Mouse (Mus musculus): ENCODE data around the gene Cand2. TPM values are rescaled to one million over a fixed set of nuclear protein-coding genes. Genes with fewer than 3 reads are reported as not detected.

The Cand2 gene
- total RNA-seq (2014; rRNA removed; ENCODE audit: low replicate concordance) (50.9 and 56.5 TPM in 2 replicates), polyA plus RNA-seq (2015; fragmentation: Nextera tagmentation; extraction: Ambion mirVana) (29.2 and 30.0 TPM in 2 replicates)

GRCm38 (mm10) chr6:115774501-115774921, at the start of gene Cand2:
Cand2 (plus strand) TSS chr6:115774538.
- Histone ChIP-seq H3K9me3 (replicated peaks; ENCODE audit: control insufficient read depth, low read length) (no peaks in the 10 kb centered on the region), H3K9ac (replicated peaks; ENCODE audit: low read depth, low read length) (peak within 1 kb of the TSS; percentile 78), H3K36me3 (replicated peaks; ENCODE audit: control insufficient read depth, insufficient read depth, low read length) (peaks cover 10% of the 10 kb centered on the region; the same call in 1 of the 2 replicates), H3K27ac (ENCODE audit: low read depth) (peak within 1 kb of the TSS; percentile 91), H3K4me2 (ENCODE audit: low read depth, low read length) (peak within 1 kb of the TSS; percentile 76), H3K4me1 (ENCODE audit: control insufficient read depth, insufficient read depth) (peaks cover 17% of the 10 kb centered on the region), H3K4me3 (ENCODE audit: low read depth, low read length) (peak within 1 kb of the TSS; percentile 95), H3K27me3 (ENCODE audit: control insufficient read depth, insufficient read depth, low read length) (no peaks in the 10 kb centered on the region)
- ATAC-seq (ENCODE audit: insufficient read depth, low read depth), result peak; percentile 39; the same call in 1 of the 2 replicates
- 0% methylated on average over 16 of the region's 28 CpGs for WGBS
- TF ChIP-seq EP300 (IDR thresholded peaks at IDR 0.05; ENCODE audit: low read depth), result no peak
- TF ChIP-seq CTCF (IDR thresholded peaks at IDR 0.05; ENCODE audit: low read depth), result no peak
- peak; percentile 43 for DNase-seq (ENCODE audit: low spot score)

DNA sequence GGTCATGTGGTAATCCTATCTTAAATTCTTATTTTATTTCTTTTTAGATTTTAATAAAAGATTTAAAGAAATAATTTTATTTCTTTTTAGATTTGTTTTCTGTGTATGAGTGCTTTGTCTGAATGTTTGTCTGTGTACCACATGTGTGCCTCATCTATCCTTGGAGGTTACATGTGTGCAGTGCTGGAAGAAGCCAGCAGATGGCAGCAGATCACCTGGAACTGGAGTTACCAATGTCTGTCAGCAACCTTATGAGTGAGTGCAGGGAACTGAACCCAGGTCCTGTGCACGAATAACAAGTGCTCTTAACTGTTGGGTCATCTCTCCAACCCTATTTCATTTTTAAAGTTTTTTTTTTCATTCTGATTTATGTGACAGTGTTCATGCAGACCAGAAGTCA, 47.2 kb upstream of the Cand2 start:
- Histone ChIP-seq H3K36me3 (replicated peaks; ENCODE audit: control insufficient read depth, insufficient read depth, low read length) (no peaks in the 10 kb centered on the region), H3K27ac (ENCODE audit: low read depth) (no peak overlapping the region), H3K4me3 (ENCODE audit: low read depth, low read length) (no peak overlapping the region), H3K9me3 (replicated peaks; ENCODE audit: control insufficient read depth, low read length) (no peaks in the 10 kb centered on the region; the same call in 1 of the 2 replicates), H3K4me1 (ENCODE audit: control insufficient read depth, insufficient read depth) (peaks cover 5% of the 10 kb centered on the region; the same call in 1 of the 2 replicates), H3K4me2 (ENCODE audit: low read depth, low read length) (no peak overlapping the region), H3K9ac (replicated peaks; ENCODE audit: low read depth, low read length) (no peak overlapping the region), H3K27me3 (ENCODE audit: control insufficient read depth, insufficient read depth, low read length) (no peaks in the 10 kb centered on the region)
- DNase-seq (ENCODE audit: low spot score) (peak; percentile 24), ATAC-seq (ENCODE audit: insufficient read depth, low read depth) (no peak)
- WGBS, result 78% methylated on average over 1 of the region's 1 CpGs
- no peak for TF ChIP-seq EP300 (IDR thresholded peaks at IDR 0.05; ENCODE audit: low read depth)
- TF ChIP-seq CTCF (IDR thresholded peaks at IDR 0.05; ENCODE audit: low read depth), result peak; percentile 68

GRCm38 (mm10) chr6:115727570-115727969, 46.8 kb upstream of the Cand2 start:
- ATAC-seq (ENCODE audit: insufficient read depth, low read depth) (no peak), DNase-seq (ENCODE audit: low spot score) (no peak)
- Histone ChIP-seq H3K4me3 (ENCODE audit: low read depth, low read length) (no peak overlapping the region), H3K9me3 (replicated peaks; ENCODE audit: control insufficient read depth, low read length) (no peaks in the 10 kb centered on the region; the same call in 1 of the 2 replicates), H3K27ac (ENCODE audit: low read depth) (no peak overlapping the region), H3K9ac (replicated peaks; ENCODE audit: low read depth, low read length) (no peak overlapping the region), H3K4me1 (ENCODE audit: control insufficient read depth, insufficient read depth) (peaks cover 4% of the 10 kb centered on the region; the same call in 1 of the 2 replicates), H3K4me2 (ENCODE audit: low read depth, low read length) (no peak overlapping the region), H3K36me3 (replicated peaks; ENCODE audit: control insufficient read depth, insufficient read depth, low read length) (no peaks in the 10 kb centered on the region), H3K27me3 (ENCODE audit: control insufficient read depth, insufficient read depth, low read length) (no peaks in the 10 kb centered on the region)
- 55% methylated on average over 2 of the region's 2 CpGs for WGBS
- no peak for TF ChIP-seq EP300 (IDR thresholded peaks at IDR 0.05; ENCODE audit: low read depth)
- no peak for TF ChIP-seq CTCF (IDR thresholded peaks at IDR 0.05; ENCODE audit: low read depth)

DNA sequence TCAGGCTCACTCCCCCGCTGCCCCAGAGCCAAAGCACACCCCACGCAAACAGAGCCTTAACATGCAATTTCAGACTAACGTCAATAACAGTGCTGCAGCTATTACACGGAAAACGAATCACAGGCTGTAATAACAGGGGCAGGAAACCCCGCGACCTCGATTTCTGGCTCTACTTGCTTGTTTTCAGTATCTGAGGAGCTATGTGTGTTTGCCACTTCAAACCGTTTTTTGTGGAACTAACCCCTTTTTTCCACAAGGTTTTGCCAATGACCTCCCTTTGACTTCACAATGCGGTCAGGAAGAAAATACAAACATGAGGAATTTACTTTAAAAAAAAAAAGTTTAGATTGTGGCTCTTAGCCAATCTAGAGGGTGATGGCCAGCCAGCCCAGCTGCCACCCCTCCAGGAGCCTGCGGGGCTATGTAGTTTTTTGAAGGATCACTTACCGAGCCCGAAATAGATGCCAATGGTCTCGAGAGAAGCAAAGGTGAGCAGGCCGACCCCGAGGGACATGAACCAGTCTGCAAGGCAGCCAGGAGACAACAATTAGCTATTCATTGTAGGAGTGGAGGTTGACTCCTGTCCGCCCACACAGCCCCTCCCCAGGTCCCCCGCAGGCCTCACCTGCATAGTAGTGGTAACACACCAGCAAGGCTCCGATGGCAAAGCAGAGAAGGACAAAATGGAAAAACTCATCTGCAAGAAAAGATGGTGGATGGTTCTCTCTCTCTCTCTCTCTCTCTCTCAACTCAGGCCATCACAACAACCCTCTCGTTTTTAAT, 43.6 kb upstream of the Cand2 start:
- WGBS, result 55% methylated on average over 20 of the region's 20 CpGs

GRCm38 (mm10) chr6:115732341-115732928, 41.9 kb upstream of the Cand2 start:
- Histone ChIP-seq H3K4me1 (ENCODE audit: control insufficient read depth, insufficient read depth) (no peaks in the 10 kb centered on the region), H3K27ac (ENCODE audit: low read depth) (no peak overlapping the region), H3K4me2 (ENCODE audit: low read depth, low read length) (no peak overlapping the region), H3K9me3 (replicated peaks; ENCODE audit: control insufficient read depth, low read length) (no peaks in the 10 kb centered on the region; the same call in 1 of the 2 replicates), H3K9ac (replicated peaks; ENCODE audit: low read depth, low read length) (no peak overlapping the region), H3K36me3 (replicated peaks; ENCODE audit: control insufficient read depth, insufficient read depth, low read length) (no peaks in the 10 kb centered on the region), H3K4me3 (ENCODE audit: low read depth, low read length) (no peak overlapping the region), H3K27me3 (ENCODE audit: control insufficient read depth, insufficient read depth, low read length) (no peaks in the 10 kb centered on the region)
- DNase-seq (ENCODE audit: low spot score) (no peak), ATAC-seq (ENCODE audit: insufficient read depth, low read depth) (no peak)
- TF ChIP-seq EP300 (IDR thresholded peaks at IDR 0.05; ENCODE audit: low read depth), result no peak
- no peak for TF ChIP-seq CTCF (IDR thresholded peaks at IDR 0.05; ENCODE audit: low read depth)
- 79% methylated on average over 22 of the region's 22 CpGs for WGBS

More for the DNA sequence above, 43.6 kb upstream of the Cand2 start:
- H3K4me2 ChIP-seq (ENCODE audit: low read depth, low read length), result peak overlapping the region; percentile 31; the same call in 1 of the 2 replicates
- ATAC-seq (ENCODE audit: insufficient read depth, low read depth), result peak; percentile 24; the same call in 1 of the 2 replicates
- H3K9me3 ChIP-seq (replicated peaks; ENCODE audit: control insufficient read depth, low read length), result no peaks in the 10 kb centered on the region; the same call in 1 of the 2 replicates
- no peaks in the 10 kb centered on the region for H3K4me1 ChIP-seq (ENCODE audit: control insufficient read depth, insufficient read depth)
- H3K9ac ChIP-seq (replicated peaks; ENCODE audit: low read depth, low read length), result no peak overlapping the region
- DNase-seq (ENCODE audit: low spot score), result no peak
- H3K4me3 ChIP-seq (ENCODE audit: low read depth, low read length), result no peak overlapping the region
- no peaks in the 10 kb centered on the region for H3K36me3 ChIP-seq (replicated peaks; ENCODE audit: control insufficient read depth, insufficient read depth, low read length)
- no peaks in the 10 kb centered on the region for H3K27me3 ChIP-seq (ENCODE audit: control insufficient read depth, insufficient read depth, low read length)
- TF ChIP-seq EP300 (IDR thresholded peaks at IDR 0.05; ENCODE audit: low read depth), result no peak
- no peak for TF ChIP-seq CTCF (IDR thresholded peaks at IDR 0.05; ENCODE audit: low read depth)
- 0 out of 2 replicates have a peak overlapping the region, but pooled peaks have one; percentile 25 for H3K27ac ChIP-seq (ENCODE audit: low read depth)

Measured in heart, postnatal 0 days (tissue).